Mouse (Mus musculus) E14TG2a.4 (cell line): ENCODE results near the gene Vcam1.

Experiments used
- CTCF ChIP-seq: conservative IDR thresholded peaks from 2 replicates; pipeline ENCODE4 v1.5.1; 2014; ENCODE audit warnings: low read length
- NANOG ChIP-seq: IDR thresholded peaks from 2 replicates; pipeline ENCODE4 v1.6.1; 2014; ENCODE audit warnings: borderline replicate concordance, low read length, mixed read lengths

GRCm38 (mm10) chr3:116138081-116138480 is 8.6 kb upstream of the Vcam1 start:
- TF ChIP-seq CTCF (no peak), NANOG (no peak)
